Mouse (Mus musculus): Measurements from ENCODE around the gene Capn9. TPM values are rescaled to one million over a fixed set of nuclear protein-coding genes. Genes with fewer than 3 reads are reported as not detected.

Capn9 gene
- not detected for total RNA-seq (2023)

DNA sequence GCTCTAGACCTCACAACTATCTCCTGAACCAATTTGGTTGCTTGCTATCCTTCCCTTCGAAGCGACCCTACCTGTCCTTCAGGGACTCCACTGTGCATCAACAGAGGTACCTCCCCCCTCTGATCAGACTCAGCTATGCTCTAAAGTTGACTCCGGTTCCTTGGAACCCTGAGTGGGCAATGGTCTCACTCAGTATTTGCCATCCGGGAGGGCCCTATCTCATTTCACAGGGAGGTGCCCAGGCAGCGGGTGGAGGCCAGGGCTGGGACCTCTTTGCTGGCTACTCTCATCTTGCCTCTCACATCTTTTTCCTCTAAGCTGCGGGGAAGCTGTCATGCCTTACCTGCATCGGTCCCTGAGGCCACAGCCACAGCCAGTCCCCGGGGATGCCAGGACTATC is at the start of gene Capn9:
TSS of gene Capn9 (plus strand) at position 301 of the 400 bp plus-strand sequence.

DNA sequence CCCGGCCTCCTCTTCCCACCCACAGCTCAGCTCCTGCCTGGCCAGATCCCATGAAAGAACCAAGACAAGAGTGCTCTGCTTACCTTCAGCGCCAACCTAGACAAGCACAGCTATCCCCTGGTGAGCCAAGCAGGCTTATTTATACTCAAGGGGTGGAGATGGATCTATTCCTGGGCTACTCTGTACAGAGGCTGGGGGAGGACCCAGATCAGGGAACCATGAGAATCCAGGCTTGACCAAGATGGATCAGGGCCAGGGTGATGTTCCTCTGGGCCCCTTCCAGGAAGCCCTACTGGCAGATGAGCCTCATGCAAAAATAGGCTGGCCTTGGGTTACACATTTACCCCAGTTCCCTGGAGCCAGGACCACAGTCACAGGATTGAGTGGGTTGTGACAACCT is 6.3 kb upstream of the Capn9 start, which contains the start of gene Agt:
TSS of gene Agt (minus strand) at position 114 of the 400 bp plus-strand sequence.

DNA sequence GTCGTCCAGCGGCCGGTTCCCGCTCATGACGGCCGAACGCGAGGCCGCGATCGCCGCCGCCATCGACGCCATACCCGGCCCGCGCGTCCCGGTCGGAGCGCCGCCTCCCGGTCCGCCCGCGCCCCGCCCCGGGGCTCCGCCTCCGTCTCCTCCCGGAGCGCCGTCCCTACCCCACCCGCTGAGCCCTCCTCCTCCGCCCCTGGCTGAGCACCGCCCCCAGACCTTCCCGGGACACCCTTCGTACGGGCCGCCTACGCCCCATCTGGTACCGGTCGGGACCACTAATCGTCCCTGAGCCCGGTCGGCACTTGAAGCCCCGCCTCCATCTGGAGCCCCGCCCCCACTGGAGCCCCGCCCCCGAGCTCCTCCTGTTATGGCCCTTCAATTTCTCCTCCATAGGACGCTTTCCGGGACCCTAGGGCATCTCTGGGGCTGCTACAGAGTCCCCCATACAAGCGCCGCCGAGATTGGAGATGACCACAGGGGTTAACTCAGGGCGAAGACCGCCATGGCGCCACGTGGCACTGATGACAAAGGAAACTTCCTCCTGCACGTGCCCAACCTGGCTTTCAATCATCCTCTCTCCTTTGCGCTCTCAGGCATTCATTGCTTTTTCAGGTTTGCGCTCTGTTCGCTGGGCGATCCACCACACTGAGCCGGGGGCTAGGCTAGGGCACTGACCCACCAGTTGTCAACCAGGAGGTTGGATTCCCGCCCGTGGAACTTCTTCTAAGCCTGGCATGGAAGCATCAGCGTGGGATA is 87.4 kb downstream of the Capn9 start, which contains the start of gene 2310022B05Rik:
TSS of gene 2310022B05Rik (minus strand) at position 258 of the 762 bp plus-strand sequence.

Other genes with a start within 250 kb of the Capn9 start
- not detected for gene Pgbd5, start 136.5 kb upstream of the Capn9 start, total RNA-seq (2023)
- 10 to 100 TPM; 37.2 to 38.7 TPM for gene Cog2, start 55.3 kb upstream of the Capn9 start, total RNA-seq (2023)
- gene Agt, start 6.4 kb upstream of the Capn9 start, total RNA-seq (2023): not detected
- 10 to 100 TPM; 12.1 to 12.9 TPM for gene 2310022B05Rik, start 87.3 kb downstream of the Capn9 start, total RNA-seq (2023)
- 10 to 100 TPM; 30.7 to 38.9 TPM for gene Ttc13, start 145.9 kb downstream of the Capn9 start, total RNA-seq (2023)
- gene Arv1, start 146.0 kb downstream of the Capn9 start, total RNA-seq (2023): 1 to 10 TPM; 4.3 to 4.4 TPM
- 1 to 10 TPM in 1 of 2 experiments, under 1 TPM in 1; 0.37 to 1.6 TPM for gene Fam89a, start 175.7 kb downstream of the Capn9 start, total RNA-seq (2023)
- gene Trim67, start 217.0 kb downstream of the Capn9 start, total RNA-seq (2023): not detected

Data from monocyte, adult 59 days (primary cell).